Mouse (Mus musculus) small intestine, adult 2 months (tissue): ENCODE measurements around the gene Cdca7l.

Source experiments
- CTCF ChIP-seq: fragments of 200-500 bp; IDR thresholded peaks from 2 replicates; pipeline ENCODE4 v1.5.1; 2012; ENCODE audit warnings: low read depth, mild to moderate bottlenecking, control low read depth, inconsistent platforms, low read length, moderate library complexity, mixed read lengths; ENCODE audit not compliant: insufficient replicate concordance, insufficient read length; ENCODE audit errors: extremely low read depth
- POLR2A ChIP-seq: fragments of 200-500 bp; IDR thresholded peaks from 2 replicates; pipeline ENCODE4 v1.6.1; 2012; ENCODE audit warnings: low read depth, mild to moderate bottlenecking, control low read depth, inconsistent platforms, low read length, moderate library complexity

DNA sequence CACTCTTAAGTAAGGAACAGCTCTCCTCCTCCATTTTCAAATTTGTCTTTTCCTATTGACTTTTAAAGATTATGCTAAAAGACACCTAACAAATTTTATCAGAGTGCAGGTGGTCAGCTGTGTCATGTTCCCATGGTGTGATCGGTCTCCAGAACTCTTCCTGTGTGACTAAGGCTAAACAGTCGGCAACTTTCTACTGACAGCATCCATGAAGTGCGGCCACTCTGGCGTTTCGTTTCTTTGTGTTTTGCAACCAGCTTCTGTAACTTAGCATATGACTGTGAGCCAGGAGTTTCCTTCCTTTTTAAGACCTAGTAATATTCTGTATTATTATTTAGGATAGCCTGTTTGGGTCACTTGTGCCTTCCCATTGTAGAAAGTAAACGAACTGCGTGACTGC lies 56.8 kb downstream of the Cdca7l start:
- no peak for TF ChIP-seq CTCF
- no peak for TF ChIP-seq POLR2A
